Mouse (Mus musculus) heart, adult 11 months (tissue): Measurements from ENCODE around the gene Lca5l.

Source experiments
- DNase-seq: peaks from one replicate; pipeline ENCODE4 v3.0.0; 2022

The Lca5l gene

GRCm38 (mm10) chr16:96110655-96111345 is 81.3 kb downstream of the Lca5l start:
- no peak for DNase-seq

GRCm38 (mm10) chr16:96109673-96110072 is 82.4 kb downstream of the Lca5l start:
- DNase-seq = no peak
